Mouse (Mus musculus): ENCODE data around the gene Mfn1.

DNA sequence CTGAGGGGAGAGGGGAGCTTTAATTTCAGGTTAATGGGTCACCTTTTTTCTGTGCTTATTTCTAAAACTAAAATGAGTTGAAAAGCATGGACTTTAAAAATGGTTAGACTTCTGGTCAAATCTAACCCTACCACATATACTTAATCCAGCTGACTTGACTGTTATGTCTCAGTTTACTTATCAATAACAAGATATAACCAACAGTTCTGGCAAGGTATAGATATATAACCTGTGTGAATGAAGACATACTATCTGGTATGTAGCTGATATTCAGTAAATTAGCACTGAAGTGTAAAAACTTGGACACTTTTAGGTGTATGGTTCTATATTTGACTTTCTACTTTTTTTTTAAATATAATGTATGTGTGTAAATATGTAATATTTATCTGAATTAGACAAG lies 15.7 kb upstream of the Mfn1 start:
- no peak for TF ChIP-seq CTCF (IDR thresholded peaks at IDR 0.05; ENCODE audit: low read depth, low read length)
- TF ChIP-seq POLR2A (IDR thresholded peaks at IDR 0.05; ENCODE audit: extremely low read depth, insufficient read depth, low read length) = no peak

Data from liver, adult 2 months (tissue).